In genomic region chr8:83089336-83089986, GRCm38 (mm10) we compare ENCODE assay signal across 9 mouse cellular contexts.
DNase-seq lines count a peak whose midpoint lies in the region; ATAC-seq lines count a peak whose summit lies in the region.
"Had no signal": no experiment of that assay in that cellular context is flagged by ENCODE, and none has a peak within 500 bp of the region (broad histone marks: within the 10 kb centered on the region; RNA-seq: fewer than 3 reads in every experiment).

No protein-coding gene starts in this region.

- DNase-seq in Muller cell, postnatal 12 days (ENCODE audit: inconsistent ontology term), result peak; percentile 65
- DNase-seq in frontal cortex, adult 2 months (ENCODE audit: extremely low spot score in 1 of 2, low spot score in 1 of 2), result peak; percentile 82 to 97
- DNase-seq in hindlimb bud, embryonic 11.5 days (ENCODE audit: extremely low spot score, low read depth, low spot score), result peak; percentile 91
- peak; percentile 84 to 90 for DNase-seq in left cerebral cortex, postnatal 10 days (ENCODE audit: extremely low spot score in 1 of 2, low spot score in 2 of 2)
- peak; percentile 82 for DNase-seq in skeletal muscle tissue, adult 2 months (ENCODE audit: low read depth, low spot score)

- no peaks in the 10 kb centered on the region for H3K27me3 ChIP-seq in midbrain, embryonic 12.5 days
- H3K27me3 ChIP-seq: lung, embryonic 15.5 days had no signal

- H3K9me3 ChIP-seq in midbrain, embryonic 12.5 days, result no peaks in the 10 kb centered on the region
- H3K9me3 ChIP-seq: lung, embryonic 15.5 days had no signal

- H3K9ac ChIP-seq in midbrain, embryonic 12.5 days (replicated peaks), result no peak overlapping the region
- H3K9ac ChIP-seq: lung, embryonic 15.5 days had no signal

- ATAC-seq in cerebellum, adult (ENCODE audit: insufficient number of reproducible peaks, low FRiP score, low TSS enrichment), result peak; percentile 71
- ATAC-seq in midbrain, embryonic 12.5 days (ENCODE audit: low FRiP score, low read depth), result peak; percentile 76; the same call in 1 of the 2 replicates
- ATAC-seq in erythroblast, adult 5-6 weeks (replicated peaks; ENCODE audit: low FRiP score, poor library complexity, severe bottlenecking), result no peak

- H3K4me2 ChIP-seq in midbrain, embryonic 12.5 days (replicated peaks), result no peak overlapping the region
- H3K4me2 ChIP-seq: lung, embryonic 15.5 days had no signal

- intact Hi-C loops in left cerebral cortex, postnatal 10 days (cut with DNase I), result loop anchor here (10.0 kb wide), 1 partner anchor 315 kb away; the partner anchor contains the start of gene Zfp330

- H3K4me1 ChIP-seq in midbrain, embryonic 12.5 days, result no peaks in the 10 kb centered on the region
- H3K4me1 ChIP-seq: lung, embryonic 15.5 days had no signal

- WGBS in midbrain, embryonic 12.5 days, result 29% methylated on average over 10 of the region's 10 CpGs

- no peak overlapping the region for H3K4me3 ChIP-seq in midbrain, embryonic 12.5 days
- H3K4me3 ChIP-seq: lung, embryonic 15.5 days had no signal

- no peaks in the 10 kb centered on the region for H3K36me3 ChIP-seq in midbrain, embryonic 12.5 days
- H3K36me3 ChIP-seq: lung, embryonic 15.5 days had no signal

- H3K27ac ChIP-seq in midbrain, embryonic 12.5 days (replicated peaks), result no peak overlapping the region
- H3K27ac ChIP-seq: lung, embryonic 15.5 days had no signal
